Mouse (Mus musculus): ENCODE results near the gene 2210010C04Rik. TPM values are rescaled to one million over a fixed set of nuclear protein-coding genes. Genes with fewer than 3 reads are reported as not detected.
"Not testable (repeated sequence)": the region's sequence is repeated elsewhere in the genome, so short reads cannot be mapped to it uniquely, and the experiment has no call there.

Gene 2210010C04Rik
- polyA plus RNA-seq, 1 experiment from 2014 or later = not detected

DNA sequence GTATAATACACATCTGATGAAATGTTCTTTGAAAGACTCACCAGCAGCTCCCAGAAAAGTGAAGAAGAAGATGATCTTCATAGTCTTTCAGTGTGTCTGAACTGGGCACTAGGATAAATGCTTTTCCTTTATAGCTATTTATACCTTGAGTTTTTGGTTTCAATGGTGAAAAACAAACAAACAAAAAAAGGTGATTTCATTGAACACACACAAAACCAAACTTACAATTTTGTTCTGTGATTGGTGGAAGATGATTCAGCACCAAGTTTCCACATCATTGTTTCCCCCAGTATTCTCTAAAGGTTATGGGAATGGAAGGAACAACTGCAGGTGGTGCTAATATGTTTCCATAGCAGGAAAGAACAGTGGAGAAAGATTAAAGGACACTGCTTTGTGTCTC lies 35.9 kb downstream of the 2210010C04Rik start, which contains the start of gene Gm2663:
Gene Gm2663 (minus strand): TSS at position 101 of the 400 bp plus-strand sequence.
- not testable (repeated sequence) for H3K27ac ChIP-seq; H3K9me3 ChIP-seq; ATAC-seq (ENCODE audit: insufficient number of reproducible peaks, low FRiP score, low TSS enrichment, low read depth)

More for the DNA sequence above, 35.9 kb downstream of the 2210010C04Rik start, which contains the start of gene Gm2663:
- not testable (repeated sequence) for H3K4me2 ChIP-seq, H3K9ac ChIP-seq, H3K36me3 ChIP-seq, H3K27me3 ChIP-seq, H3K4me1 ChIP-seq, H3K4me3 ChIP-seq

Other genes with a start within 250 kb of the 2210010C04Rik start
- gene Moxd2, start 148.0 kb downstream of the 2210010C04Rik start, polyA plus RNA-seq (2015; fragmentation: Nextera tagmentation; extraction: Ambion mirVana) = not detected in 2 replicates
- gene Prss58, start 135.1 kb downstream of the 2210010C04Rik start, polyA plus RNA-seq (2015; fragmentation: Nextera tagmentation; extraction: Ambion mirVana) = not detected in 2 replicates
- not detected in 2 replicates for gene 1700074P13Rik, start 95.0 kb downstream of the 2210010C04Rik start, polyA plus RNA-seq (2015; fragmentation: Nextera tagmentation; extraction: Ambion mirVana)
- gene Gm4744, start 83.6 kb downstream of the 2210010C04Rik start, polyA plus RNA-seq (2015; fragmentation: Nextera tagmentation; extraction: Ambion mirVana) = not detected in 2 replicates
- gene 1810009J06Rik, start 70.8 kb downstream of the 2210010C04Rik start, polyA plus RNA-seq (2015; fragmentation: Nextera tagmentation; extraction: Ambion mirVana) = not detected in 2 replicates
- gene Gm2663, start 36.0 kb downstream of the 2210010C04Rik start, polyA plus RNA-seq (2015; fragmentation: Nextera tagmentation; extraction: Ambion mirVana) = not detected in 2 replicates